Mouse (Mus musculus): Measurements from ENCODE around the gene Cacnb4. TPM values are rescaled to one million over a fixed set of nuclear protein-coding genes. Genes with fewer than 3 reads are reported as not detected.

Gene Cacnb4
- polyA plus RNA-seq, 1 experiment = 0.68 TPM

DNA sequence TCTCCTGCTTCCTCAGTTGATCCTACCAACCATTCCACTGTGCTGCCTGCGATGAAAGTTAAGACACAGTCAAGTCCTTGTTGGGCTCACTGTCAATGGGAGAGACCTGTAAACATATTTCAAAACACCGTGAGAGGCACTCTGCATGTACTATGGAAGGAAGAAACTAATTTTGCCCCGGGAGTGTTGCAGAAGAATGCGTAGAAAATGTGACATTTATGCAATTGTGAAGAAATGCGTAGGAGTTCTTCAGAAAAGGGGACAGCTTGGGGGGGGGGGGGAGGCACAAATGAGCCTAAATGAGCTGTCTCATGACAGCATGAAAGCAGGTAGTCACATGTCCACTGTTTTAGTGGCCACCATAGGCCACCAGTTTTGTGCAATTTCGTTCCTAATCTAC is 25.1 kb downstream of the Cacnb4 start:
- Histone ChIP-seq H3K36me3 (ENCODE audit: control insufficient read depth, insufficient read depth, low read length) (no peaks in the 10 kb centered on the region), H3K27ac (ENCODE audit: control insufficient read depth, insufficient read depth, low read depth, low read length) (no peak overlapping the region), H3K4me3 (ENCODE audit: control insufficient read depth, low read depth, low read length) (no peak overlapping the region), H3K4me1 (ENCODE audit: control insufficient read depth, insufficient read depth, low read length) (no peaks in the 10 kb centered on the region), H3K27me3 (ENCODE audit: control insufficient read depth, insufficient read depth, low read length) (no peaks in the 10 kb centered on the region)
- TF ChIP-seq POLR2A (IDR thresholded peaks at IDR 0.05; ENCODE audit: control insufficient read depth, low read depth, low read length) (no peak), CTCF (IDR thresholded peaks at IDR 0.05; ENCODE audit: control insufficient read depth, insufficient read depth, insufficient replicate concordance, low read depth, low read length) (no peak)

- Histone ChIP-seq H3K4me3 (ENCODE audit: control insufficient read depth, low read depth, low read length) (no peak overlapping the region), H3K27me3 (ENCODE audit: control insufficient read depth, insufficient read depth, low read length) (no peaks in the 10 kb centered on the region), H3K36me3 (ENCODE audit: control insufficient read depth, insufficient read depth, low read length) (no peaks in the 10 kb centered on the region), H3K4me1 (ENCODE audit: control insufficient read depth, insufficient read depth, low read length) (no peaks in the 10 kb centered on the region), H3K27ac (ENCODE audit: control insufficient read depth, insufficient read depth, low read depth, low read length) (no peak overlapping the region)
- TF ChIP-seq CTCF (IDR thresholded peaks at IDR 0.05; ENCODE audit: control insufficient read depth, insufficient read depth, insufficient replicate concordance, low read depth, low read length) = no peak
- no peak for TF ChIP-seq POLR2A (IDR thresholded peaks at IDR 0.05; ENCODE audit: control insufficient read depth, low read depth, low read length)
Measured at GRCm38 (mm10) chr2:52647255-52647998, 29.2 kb downstream of the Cacnb4 start.

GRCm38 (mm10) chr2:52643657-52644056 is 33.0 kb downstream of the Cacnb4 start:
- Histone ChIP-seq H3K4me3 (ENCODE audit: control insufficient read depth, low read depth, low read length) (no peak overlapping the region), H3K4me1 (ENCODE audit: control insufficient read depth, insufficient read depth, low read length) (no peaks in the 10 kb centered on the region)
- TF ChIP-seq POLR2A (IDR thresholded peaks at IDR 0.05; ENCODE audit: control insufficient read depth, low read depth, low read length) = no peak
- no peak for TF ChIP-seq CTCF (IDR thresholded peaks at IDR 0.05; ENCODE audit: control insufficient read depth, insufficient read depth, insufficient replicate concordance, low read depth, low read length)

GRCm38 (mm10) chr2:52639530-52639875 is 37.1 kb downstream of the Cacnb4 start:
- Histone ChIP-seq H3K36me3 (ENCODE audit: control insufficient read depth, insufficient read depth, low read length) (no peaks in the 10 kb centered on the region), H3K27ac (ENCODE audit: control insufficient read depth, insufficient read depth, low read depth, low read length) (no peak overlapping the region), H3K27me3 (ENCODE audit: control insufficient read depth, insufficient read depth, low read length) (no peaks in the 10 kb centered on the region), H3K4me3 (ENCODE audit: control insufficient read depth, low read depth, low read length) (no peak overlapping the region), H3K4me1 (ENCODE audit: control insufficient read depth, insufficient read depth, low read length) (no peaks in the 10 kb centered on the region)
- no peak for TF ChIP-seq POLR2A (IDR thresholded peaks at IDR 0.05; ENCODE audit: control insufficient read depth, low read depth, low read length)
- no peak for TF ChIP-seq CTCF (IDR thresholded peaks at IDR 0.05; ENCODE audit: control insufficient read depth, insufficient read depth, insufficient replicate concordance, low read depth, low read length)

More at GRCm38 (mm10) chr2:52643657-52644056, 33.0 kb downstream of the Cacnb4 start:
- Histone ChIP-seq H3K36me3 (ENCODE audit: control insufficient read depth, insufficient read depth, low read length) (no peaks in the 10 kb centered on the region), H3K27ac (ENCODE audit: control insufficient read depth, insufficient read depth, low read depth, low read length) (no peak overlapping the region), H3K27me3 (ENCODE audit: control insufficient read depth, insufficient read depth, low read length) (no peaks in the 10 kb centered on the region)

GRCm38 (mm10) chr2:52638857-52639529 is 37.6 kb downstream of the Cacnb4 start:
- no peaks in the 10 kb centered on the region for H3K36me3 ChIP-seq (ENCODE audit: control insufficient read depth, insufficient read depth, low read length)
- H3K27ac ChIP-seq (ENCODE audit: control insufficient read depth, insufficient read depth, low read depth, low read length) = no peak overlapping the region; the same call in 1 of the 2 replicates
- TF ChIP-seq POLR2A (IDR thresholded peaks at IDR 0.05; ENCODE audit: control insufficient read depth, low read depth, low read length) (no peak), CTCF (IDR thresholded peaks at IDR 0.05; ENCODE audit: control insufficient read depth, insufficient read depth, insufficient replicate concordance, low read depth, low read length) (no peak)
- no peak overlapping the region for H3K4me3 ChIP-seq (ENCODE audit: control insufficient read depth, low read depth, low read length)
- no peaks in the 10 kb centered on the region for H3K4me1 ChIP-seq (ENCODE audit: control insufficient read depth, insufficient read depth, low read length)
- H3K27me3 ChIP-seq (ENCODE audit: control insufficient read depth, insufficient read depth, low read length) = no peaks in the 10 kb centered on the region

GRCm38 (mm10) chr2:52638226-52638625 is 38.4 kb downstream of the Cacnb4 start:
- TF ChIP-seq POLR2A (IDR thresholded peaks at IDR 0.05; ENCODE audit: control insufficient read depth, low read depth, low read length) (no peak), CTCF (IDR thresholded peaks at IDR 0.05; ENCODE audit: control insufficient read depth, insufficient read depth, insufficient replicate concordance, low read depth, low read length) (no peak)
- no peak overlapping the region for H3K4me3 ChIP-seq (ENCODE audit: control insufficient read depth, low read depth, low read length)
- no peaks in the 10 kb centered on the region for H3K4me1 ChIP-seq (ENCODE audit: control insufficient read depth, insufficient read depth, low read length)
- H3K36me3 ChIP-seq (ENCODE audit: control insufficient read depth, insufficient read depth, low read length) = no peaks in the 10 kb centered on the region
- H3K27ac ChIP-seq (ENCODE audit: control insufficient read depth, insufficient read depth, low read depth, low read length) = peak overlapping the region; percentile 18; the same call in 1 of the 2 replicates
- H3K27me3 ChIP-seq (ENCODE audit: control insufficient read depth, insufficient read depth, low read length) = no peaks in the 10 kb centered on the region

- Histone ChIP-seq H3K4me1 (ENCODE audit: control insufficient read depth, insufficient read depth, low read length) (no peaks in the 10 kb centered on the region), H3K27me3 (ENCODE audit: control insufficient read depth, insufficient read depth, low read length) (no peaks in the 10 kb centered on the region), H3K27ac (ENCODE audit: control insufficient read depth, insufficient read depth, low read depth, low read length) (no peak overlapping the region), H3K4me3 (ENCODE audit: control insufficient read depth, low read depth, low read length) (no peak overlapping the region), H3K36me3 (ENCODE audit: control insufficient read depth, insufficient read depth, low read length) (no peaks in the 10 kb centered on the region)
- TF ChIP-seq POLR2A (IDR thresholded peaks at IDR 0.05; ENCODE audit: control insufficient read depth, low read depth, low read length) (no peak), CTCF (IDR thresholded peaks at IDR 0.05; ENCODE audit: control insufficient read depth, insufficient read depth, insufficient replicate concordance, low read depth, low read length) (no peak)
Measured at GRCm38 (mm10) chr2:52636051-52636450, 40.6 kb downstream of the Cacnb4 start.
